Mouse (Mus musculus) liver, embryonic 15.5 days (tissue): ENCODE measurements around the gene Dnah6. TPM values are rescaled to one million over a fixed set of nuclear protein-coding genes. Genes with fewer than 3 reads are reported as not detected.
A peak's percentile ranks its signal among the peaks of the same experiment; 100 is the strongest.

ENCODE experiments used
- ATAC-seq: fragments of 200-750 bp; cut with Nextera tagmentation; 2 replicates; pipeline ENCODE4 v1.8.0; 2017; ENCODE audit warnings: moderate number of reproducible peaks, mild to moderate bottlenecking, moderate library complexity; ENCODE audit not compliant: insufficient read depth
- H3K27ac ChIP-seq: fragments of 300-500 bp; sonication (generic); replicated peaks from 2 replicates; pipeline ENCODE4 v1.5.1; 2015; ENCODE audit warnings: mild to moderate bottlenecking, inconsistent platforms
- H3K27me3 ChIP-seq: fragments of 300-500 bp; sonication (generic); 2 replicates; pipeline ENCODE4 v1.6.1; 2015; ENCODE audit warnings: mild to moderate bottlenecking, inconsistent platforms
- H3K36me3 ChIP-seq: fragments of 300-500 bp; sonication (generic); replicated peaks from 2 replicates; pipeline ENCODE4 v1.6.1; 2015; ENCODE audit warnings: moderate library complexity, mild to moderate bottlenecking, inconsistent platforms
- H3K4me1 ChIP-seq: fragments of 300-500 bp; sonication (generic); replicated peaks from 2 replicates; pipeline ENCODE4 v1.6.1; 2015; ENCODE audit warnings: inconsistent platforms
- H3K4me2 ChIP-seq: fragments of 300-500 bp; sonication (generic); 2 replicates; pipeline ENCODE4 v1.6.1; 2015; ENCODE audit warnings: moderate library complexity, mild to moderate bottlenecking, inconsistent platforms
- H3K4me3 ChIP-seq: fragments of 300-500 bp; sonication (generic); replicated peaks from 2 replicates; pipeline ENCODE4 v1.5.1; 2015; ENCODE audit warnings: mild to moderate bottlenecking, inconsistent platforms
- H3K9ac ChIP-seq: fragments of 300-500 bp; sonication (generic); 2 replicates; pipeline ENCODE4 v1.6.1; 2015; ENCODE audit warnings: moderate library complexity, mild to moderate bottlenecking, inconsistent platforms
- H3K9me3 ChIP-seq: fragments of 300-500 bp; sonication (generic); replicated peaks from 2 replicates; pipeline ENCODE4 v1.6.1; 2016; ENCODE audit warnings: inconsistent platforms
- WGBS: fragments of 180-500 bp; shearing (Covaris S2); methylation state at CpG from one replicate; pipeline ENCODE4 v1.1.7; 2015; ENCODE audit warnings: mixed read lengths; ENCODE audit not compliant: insufficient replicate concordance; 5-methylcytosine and 5-hydroxymethylcytosine counted together
- polyA plus RNA-seq: library from polyadenylated mRNA; unstranded; fragments of >200 nt; fragmentation: Nextera tagmentation; extraction: Ambion mirVana; gene quantifications from 2 replicates; pipeline ENCODE4 v1.2.1, GENCODE M21; 2015

Dnah6 gene
- polyA plus RNA-seq, 1 experiment from 2014 or later, result 0.01 TPM

- H3K36me3 ChIP-seq, result peaks cover 4% of the 10 kb centered on the region; the same call in 1 of the 2 replicates
- H3K27me3 ChIP-seq, result no peaks in the 10 kb centered on the region
- H3K4me1 ChIP-seq, result peaks cover 42% of the 10 kb centered on the region
- H3K4me2 ChIP-seq, result no peak overlapping the region
- ATAC-seq, result no peak
- peak overlapping the region; percentile 94; the same call in 1 of the 2 replicates for H3K4me3 ChIP-seq
- no peaks in the 10 kb centered on the region for H3K9me3 ChIP-seq
- WGBS, result 55% methylated on average over 4 of the region's 4 CpGs
- no peak overlapping the region for H3K27ac ChIP-seq
- no peak overlapping the region for H3K9ac ChIP-seq
Measured at GRCm38 (mm10) chr6:73249851-73250250, 28.4 kb upstream of the Dnah6 start.

GRCm38 (mm10) chr6:73249049-73249422 is 27.6 kb upstream of the Dnah6 start:
- Histone ChIP-seq H3K9me3 (no peaks in the 10 kb centered on the region), H3K36me3 (peaks cover 4% of the 10 kb centered on the region; the same call in 1 of the 2 replicates), H3K4me1 (peaks cover 34% of the 10 kb centered on the region), H3K4me2 (peak overlapping the region; percentile 80), H3K27ac (peak overlapping the region; percentile 74), H3K27me3 (no peaks in the 10 kb centered on the region), H3K4me3 (peak overlapping the region; percentile 94), H3K9ac (peak overlapping the region; percentile 88)
- ATAC-seq, result peak; percentile 13; the same call in 1 of the 2 replicates
- 2% methylated on average over 12 of the region's 12 CpGs for WGBS

GRCm38 (mm10) chr6:73248237-73249048 is 27.0 kb upstream of the Dnah6 start, which contains the start of gene Suclg1:
TSS of gene Suclg1 (plus strand) at chr6:73248382.
- Histone ChIP-seq H3K27ac (peak within 1 kb of the TSS; percentile 74), H3K4me3 (peak within 1 kb of the TSS; percentile 94), H3K4me1 (peaks cover 29% of the 10 kb centered on the region), H3K36me3 (peaks cover 4% of the 10 kb centered on the region; the same call in 1 of the 2 replicates), H3K27me3 (no peaks in the 10 kb centered on the region), H3K9ac (peak within 1 kb of the TSS; percentile 88), H3K4me2 (peak within 1 kb of the TSS; percentile 80), H3K9me3 (no peaks in the 10 kb centered on the region)
- ATAC-seq, result peak; percentile 92
- WGBS, result under 1% methylated on average over 58 of the region's 58 CpGs

- Histone ChIP-seq H3K27me3 (no peaks in the 10 kb centered on the region), H3K9ac (0 out of 2 replicates have a peak overlapping the region, but pooled peaks have one; percentile 88), H3K4me1 (peaks cover 19% of the 10 kb centered on the region), H3K4me3 (peak overlapping the region; percentile 94), H3K4me2 (peak overlapping the region; percentile 80), H3K27ac (0 out of 2 replicates have a peak overlapping the region, but pooled peaks have one; percentile 74), H3K9me3 (no peaks in the 10 kb centered on the region), H3K36me3 (peaks cover 4% of the 10 kb centered on the region; the same call in 1 of the 2 replicates)
- ATAC-seq, result no peak
- 37% methylated on average over 4 of the region's 4 CpGs for WGBS
Measured at GRCm38 (mm10) chr6:73247452-73247851, 26.0 kb upstream of the Dnah6 start.

GRCm38 (mm10) chr6:73246821-73247220 is 25.4 kb upstream of the Dnah6 start:
- no peaks in the 10 kb centered on the region for H3K27me3 ChIP-seq
- H3K9ac ChIP-seq, result no peak overlapping the region
- no peaks in the 10 kb centered on the region for H3K9me3 ChIP-seq
- H3K4me2 ChIP-seq, result no peak overlapping the region
- H3K4me1 ChIP-seq, result peaks cover 16% of the 10 kb centered on the region
- no peak overlapping the region for H3K27ac ChIP-seq
- H3K36me3 ChIP-seq, result no peaks in the 10 kb centered on the region
- 63% methylated on average over 2 of the region's 2 CpGs for WGBS
- ATAC-seq, result no peak
- no peak overlapping the region for H3K4me3 ChIP-seq

GRCm38 (mm10) chr6:73235650-73236049 is 14.2 kb upstream of the Dnah6 start:
- no peak overlapping the region for H3K27ac ChIP-seq
- peaks cover 7% of the 10 kb centered on the region; the same call in 1 of the 2 replicates for H3K4me1 ChIP-seq
- H3K9me3 ChIP-seq, result no peaks in the 10 kb centered on the region
- no peak overlapping the region for H3K4me2 ChIP-seq
- no peak overlapping the region for H3K4me3 ChIP-seq
- H3K9ac ChIP-seq, result no peak overlapping the region
- H3K27me3 ChIP-seq, result no peaks in the 10 kb centered on the region
- no peaks in the 10 kb centered on the region for H3K36me3 ChIP-seq
- WGBS, result 67% methylated on average over 3 of the region's 3 CpGs
- no peak for ATAC-seq

- Histone ChIP-seq H3K9me3 (no peaks in the 10 kb centered on the region), H3K9ac (no peak overlapping the region), H3K4me3 (no peak overlapping the region), H3K36me3 (no peaks in the 10 kb centered on the region), H3K27ac (no peak overlapping the region), H3K4me2 (no peak overlapping the region), H3K27me3 (no peaks in the 10 kb centered on the region), H3K4me1 (peaks cover 7% of the 10 kb centered on the region; the same call in 1 of the 2 replicates)
- ATAC-seq, result no peak
- WGBS, result 70% methylated on average over 6 of the region's 6 CpGs
Measured at GRCm38 (mm10) chr6:73234302-73234900, 12.9 kb upstream of the Dnah6 start.

GRCm38 (mm10) chr6:73233202-73233726 is 11.8 kb upstream of the Dnah6 start:
- Histone ChIP-seq H3K4me1 (peaks cover 7% of the 10 kb centered on the region; the same call in 1 of the 2 replicates), H3K4me2 (no peak overlapping the region), H3K27ac (no peak overlapping the region), H3K27me3 (no peaks in the 10 kb centered on the region), H3K9me3 (no peaks in the 10 kb centered on the region), H3K36me3 (no peaks in the 10 kb centered on the region), H3K4me3 (no peak overlapping the region), H3K9ac (no peak overlapping the region)
- no peak for ATAC-seq
- 47% methylated on average over 6 of the region's 6 CpGs for WGBS

GRCm38 (mm10) chr6:73232152-73232584 is 10.7 kb upstream of the Dnah6 start:
- Histone ChIP-seq H3K9me3 (no peaks in the 10 kb centered on the region), H3K36me3 (no peaks in the 10 kb centered on the region), H3K4me3 (peak overlapping the region; percentile 20; the same call in 1 of the 2 replicates), H3K4me2 (peak overlapping the region; percentile 39; the same call in 1 of the 2 replicates), H3K9ac (no peak overlapping the region), H3K27ac (peak overlapping the region; percentile 74), H3K4me1 (peaks cover 7% of the 10 kb centered on the region; the same call in 1 of the 2 replicates), H3K27me3 (no peaks in the 10 kb centered on the region)
- WGBS, result 66% methylated on average over 12 of the region's 12 CpGs
- ATAC-seq, result peak; percentile 86

- WGBS, result 56% methylated on average over 3 of the region's 3 CpGs
Measured at GRCm38 (mm10) chr6:73228881-73229280, 7.4 kb upstream of the Dnah6 start.

GRCm38 (mm10) chr6:73228408-73228807 is 7.0 kb upstream of the Dnah6 start:
- Histone ChIP-seq H3K27ac (no peak overlapping the region), H3K27me3 (no peaks in the 10 kb centered on the region), H3K4me1 (peaks cover 7% of the 10 kb centered on the region; the same call in 1 of the 2 replicates), H3K9ac (no peak overlapping the region), H3K36me3 (no peaks in the 10 kb centered on the region), H3K4me2 (no peak overlapping the region), H3K9me3 (no peaks in the 10 kb centered on the region), H3K4me3 (no peak overlapping the region)
- 19% methylated on average over 4 of the region's 4 CpGs for WGBS
- no peak for ATAC-seq

More at GRCm38 (mm10) chr6:73228881-73229280, 7.4 kb upstream of the Dnah6 start:
- no peak overlapping the region for H3K4me3 ChIP-seq
- ATAC-seq, result no peak
- no peaks in the 10 kb centered on the region for H3K36me3 ChIP-seq
- H3K4me2 ChIP-seq, result no peak overlapping the region
- H3K9ac ChIP-seq, result no peak overlapping the region
- peaks cover 7% of the 10 kb centered on the region; the same call in 1 of the 2 replicates for H3K4me1 ChIP-seq
- no peaks in the 10 kb centered on the region for H3K27me3 ChIP-seq
- no peaks in the 10 kb centered on the region for H3K9me3 ChIP-seq
- H3K27ac ChIP-seq, result no peak overlapping the region
